Mouse (Mus musculus) left cerebral cortex, adult 2 months (tissue): ENCODE data around the gene D630023F18Rik. TPM values are rescaled to one million over a fixed set of nuclear protein-coding genes. Genes with fewer than 3 reads are reported as not detected.

Experiments used
- DNase-seq, 2 experiments: peaks; one replicate each; pipeline ENCODE4 v3.0.0; 2021 to 2022; ENCODE audit warnings: low spot score in 2 of 2, mixed read lengths in 1 of 2; ENCODE audit errors: extremely low spot score in 1 of 2
- H3K27ac ChIP-seq: fragments of 200-600 bp; 2 replicates; pipeline ENCODE4 v1.8.1; 2022
- H3K4me3 ChIP-seq: fragments of 200-600 bp; 2 replicates; pipeline ENCODE4 v1.8.1; 2022
- CTCF ChIP-seq: fragments of 200-600 bp; IDR thresholded peaks from 2 replicates; pipeline ENCODE4 v1.8.1; 2022; ENCODE audit warnings: antibody characterized with exemption, mild to moderate bottlenecking, moderate library complexity
- intact Hi-C: fragments of 180-260 bp; cut with DNase I; formaldehyde crosslinking; loops from one replicate; pipeline ENCODE4 v1.15.1; 2025
- total RNA-seq, 2 experiments: library from RNA; stranded (reverse); gene quantifications; 2 replicates each; pipeline ENCODE4 v1.2.3; 2021

D630023F18Rik gene
- total RNA-seq, 2 experiments from 2014 or later = 6.0 to 6.6 TPM

DNA sequence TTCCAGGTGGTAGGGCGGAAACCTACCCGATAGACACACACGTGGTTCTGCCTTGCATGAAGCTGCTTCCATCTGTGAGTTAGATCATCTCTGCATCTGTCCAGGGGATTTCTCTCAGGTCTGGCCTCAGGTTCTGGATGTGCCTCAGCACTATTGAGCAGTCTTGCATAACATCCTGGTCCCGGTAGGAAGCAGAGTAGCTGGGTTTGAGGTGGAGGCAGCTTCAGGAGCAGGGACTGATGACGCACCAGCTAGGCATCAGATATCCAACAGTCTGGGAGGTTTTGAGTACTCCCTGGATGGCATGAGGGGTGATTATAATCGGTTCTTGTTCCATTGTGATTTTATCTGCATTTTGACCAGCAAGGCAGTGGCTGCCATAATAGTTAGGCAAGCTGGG lies 14.5 kb upstream of the D630023F18Rik start:
- Histone ChIP-seq H3K27ac (no peak overlapping the region), H3K4me3 (no peak overlapping the region)
- intact Hi-C loops = no loop called here
- no peak for TF ChIP-seq CTCF
- no peak for DNase-seq

DNA sequence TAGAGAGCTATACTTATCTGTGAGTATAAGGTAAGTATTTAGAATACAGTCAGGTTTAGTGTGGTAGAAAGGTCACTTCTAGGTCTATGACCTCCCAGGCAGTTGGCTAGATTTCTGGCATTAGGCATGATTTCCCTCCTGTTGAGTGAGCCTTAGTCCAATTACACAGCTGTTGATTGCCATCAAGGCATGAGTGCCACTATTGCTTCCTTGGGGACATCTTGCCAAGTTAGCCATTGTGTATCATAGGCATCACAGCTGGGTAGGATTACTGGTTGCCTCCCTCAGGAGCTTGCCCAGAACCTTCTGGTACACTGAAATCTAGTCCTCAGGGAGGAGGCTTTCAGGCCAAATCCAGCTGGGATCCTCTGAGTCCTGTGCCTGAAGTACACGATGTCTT lies 9.8 kb upstream of the D630023F18Rik start:
- Histone ChIP-seq H3K4me3 (no peak overlapping the region), H3K27ac (no peak overlapping the region)
- intact Hi-C loops = no loop called here
- DNase-seq = no peak
- TF ChIP-seq CTCF = no peak

DNA sequence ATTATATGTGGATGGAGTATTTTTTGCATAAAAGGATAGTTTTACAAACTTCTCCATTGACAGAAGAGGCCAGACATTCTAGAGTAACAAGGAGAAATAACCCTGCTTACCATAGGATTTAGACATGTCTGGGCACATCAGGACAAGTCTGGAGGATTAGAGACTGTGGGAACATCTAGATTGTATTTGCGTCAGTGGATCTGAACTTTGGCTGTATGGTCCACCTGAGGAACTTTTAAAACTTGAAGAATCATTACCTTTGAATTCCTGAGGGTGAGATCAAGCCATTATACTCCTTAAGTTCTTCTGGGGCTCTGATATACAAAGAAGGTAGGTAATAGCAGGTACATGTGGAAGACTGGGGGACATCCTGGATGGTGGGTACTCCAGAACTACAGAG lies 8.7 kb upstream of the D630023F18Rik start:
- Histone ChIP-seq H3K27ac (no peak overlapping the region), H3K4me3 (no peak overlapping the region)
- DNase-seq = no peak
- intact Hi-C loops = no loop called here
- no peak for TF ChIP-seq CTCF

DNA sequence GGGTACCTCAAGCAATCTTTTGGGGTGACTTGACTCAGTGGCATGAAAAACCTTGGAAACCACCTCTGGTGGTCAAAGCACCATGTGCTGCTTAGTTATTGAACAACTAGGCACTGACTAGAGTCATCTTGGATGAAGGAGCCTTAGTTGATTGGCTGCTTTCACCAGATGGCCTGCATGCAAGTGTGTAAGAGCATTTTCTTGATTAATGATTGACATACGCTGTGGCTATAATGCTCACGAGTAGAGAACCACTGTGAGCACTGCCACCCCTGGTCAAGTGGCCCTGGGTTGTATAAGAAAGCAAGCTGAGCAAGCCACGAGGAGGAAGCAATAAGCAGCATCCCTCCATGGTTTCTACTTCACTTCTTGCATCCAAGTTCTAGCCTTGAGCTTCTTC lies 7.2 kb upstream of the D630023F18Rik start:
- H3K27ac ChIP-seq = no peak overlapping the region; the same call in 1 of the 2 replicates
- no peak overlapping the region for H3K4me3 ChIP-seq
- intact Hi-C loops = no loop called here
- no peak for TF ChIP-seq CTCF
- no peak for DNase-seq

DNA sequence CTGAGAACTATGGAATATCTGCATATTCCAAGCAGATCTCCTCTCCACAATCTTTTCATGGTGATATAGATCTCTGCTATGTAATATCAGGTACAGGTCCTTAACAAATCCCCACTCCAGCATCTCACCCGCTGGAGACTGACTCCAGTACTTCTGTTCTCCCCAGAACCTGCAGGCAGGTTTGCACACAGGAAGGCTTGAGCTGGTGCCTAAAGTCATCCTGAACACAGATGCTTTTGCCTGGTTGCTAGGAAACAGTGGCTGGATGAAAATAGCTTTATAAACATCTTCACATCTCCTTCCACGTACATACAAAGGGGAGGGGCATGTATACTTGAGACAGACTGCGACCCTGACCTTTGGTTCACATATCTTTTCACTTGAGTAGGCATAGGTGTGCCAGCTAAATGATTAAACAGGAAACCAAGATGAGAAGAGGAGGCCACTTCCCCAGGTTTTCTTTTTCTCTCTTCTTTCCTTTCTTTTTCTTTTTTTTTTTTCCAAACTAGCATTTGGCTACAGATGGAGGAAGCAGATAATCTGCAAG lies 6.7 kb upstream of the D630023F18Rik start:
- intact Hi-C loops = no loop called here
- DNase-seq = no peak
- Histone ChIP-seq H3K27ac (no peak overlapping the region; the same call in 1 of the 2 replicates), H3K4me3 (no peak overlapping the region)
- no peak for TF ChIP-seq CTCF

DNA sequence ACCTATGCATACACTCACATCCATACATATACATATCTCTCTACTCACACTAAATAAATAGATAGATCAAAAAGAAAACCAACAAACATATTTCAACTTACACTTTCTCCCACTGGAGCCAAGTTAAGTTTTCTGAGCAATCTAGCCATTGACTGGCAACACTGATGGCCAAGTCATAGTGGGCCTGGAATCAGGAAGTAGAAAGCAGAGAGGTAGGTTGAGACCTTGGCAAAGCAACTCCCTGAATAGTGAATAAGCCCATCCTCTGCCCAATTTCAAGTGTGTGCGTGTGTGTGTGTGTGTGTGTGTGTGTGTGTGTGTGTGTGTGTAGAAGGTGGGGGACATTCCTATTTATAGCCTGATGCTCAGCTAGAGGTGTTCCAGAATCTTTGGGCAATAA lies 3.6 kb downstream of the D630023F18Rik start, which contains the start of gene Gm28845:
Gene Gm28845, minus strand, starts transcription at position 121 of the 400 bp plus-strand sequence.
- TF ChIP-seq CTCF = no peak
- DNase-seq = no peak
- intact Hi-C loops = no loop called here
- Histone ChIP-seq H3K4me3 (no peak within 1 kb of the TSS), H3K27ac (no peak within 1 kb of the TSS)

DNA sequence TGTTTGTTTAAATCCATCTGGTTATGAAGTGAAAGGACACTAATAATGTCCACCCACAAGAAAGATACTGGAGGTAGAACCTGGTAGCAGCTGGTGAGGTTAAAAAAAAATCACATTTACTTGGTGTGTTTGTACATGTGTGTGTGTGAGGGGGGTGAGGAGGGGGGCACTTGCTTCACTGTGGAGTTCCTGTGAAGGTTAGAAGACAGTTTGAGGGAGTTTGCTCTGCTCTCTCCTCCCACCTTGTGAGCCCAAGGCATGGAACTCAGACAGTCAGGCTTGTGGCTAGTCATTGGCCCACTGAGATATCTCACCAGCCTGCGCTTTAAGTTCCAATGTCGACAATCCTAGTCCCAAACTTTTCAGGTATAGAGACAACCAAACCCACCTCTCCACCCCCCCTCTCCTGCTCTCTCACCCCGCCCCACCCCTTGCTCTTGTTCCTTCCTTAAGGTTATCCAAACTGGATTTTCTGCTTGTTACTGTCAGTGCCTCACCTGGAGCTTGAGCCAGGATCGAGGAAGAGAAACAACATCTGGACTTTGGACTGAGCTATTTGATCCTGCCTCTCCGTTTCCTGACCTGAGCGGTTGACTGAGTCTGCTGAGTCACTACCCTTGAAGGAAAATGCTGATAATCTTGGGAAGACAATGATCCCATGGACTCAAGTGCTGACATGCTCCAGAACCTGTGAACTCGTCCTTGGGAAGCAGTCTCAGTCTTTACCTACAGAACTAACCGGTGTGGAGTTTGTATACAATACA lies 4.7 kb downstream of the D630023F18Rik start:
- intact Hi-C loops = no loop called here
- H3K4me3 ChIP-seq = no peak overlapping the region
- no peak for DNase-seq
- no peak overlapping the region for H3K27ac ChIP-seq
- no peak for TF ChIP-seq CTCF

DNA sequence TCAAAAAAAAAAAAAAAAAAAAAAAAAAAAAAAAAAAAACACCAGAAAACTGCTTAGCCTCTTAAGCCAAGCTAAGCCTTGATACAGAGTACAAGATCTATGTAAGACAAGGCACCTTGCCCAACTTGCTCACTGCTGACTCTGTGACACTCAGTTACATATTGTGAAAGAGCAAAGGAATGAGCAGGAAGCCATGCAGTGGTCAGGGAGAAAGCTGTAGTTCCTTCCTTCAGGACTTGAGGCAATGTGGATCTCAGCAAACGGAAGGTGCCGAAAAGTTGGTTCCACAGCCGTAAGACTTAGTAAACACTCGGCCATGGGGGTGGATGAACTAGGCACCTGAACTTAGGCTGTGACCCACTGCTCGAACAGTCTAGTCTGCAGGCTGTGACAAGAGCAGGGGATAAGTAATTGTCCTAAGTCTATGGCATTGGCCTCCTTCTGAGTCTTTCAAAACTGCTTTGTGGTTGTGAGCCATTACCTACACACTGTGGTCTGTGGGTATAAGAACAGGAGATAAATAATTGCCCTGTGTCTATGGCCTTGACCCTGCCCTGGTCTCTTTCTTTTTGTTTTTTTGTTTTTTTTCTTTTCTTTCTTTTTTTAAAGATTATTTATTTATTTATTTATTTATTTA lies 9.4 kb downstream of the D630023F18Rik start:
- DNase-seq = no peak
- intact Hi-C loops = no loop called here
- no peak for TF ChIP-seq CTCF
- no peak overlapping the region for H3K4me3 ChIP-seq
- H3K27ac ChIP-seq = no peak overlapping the region

DNA sequence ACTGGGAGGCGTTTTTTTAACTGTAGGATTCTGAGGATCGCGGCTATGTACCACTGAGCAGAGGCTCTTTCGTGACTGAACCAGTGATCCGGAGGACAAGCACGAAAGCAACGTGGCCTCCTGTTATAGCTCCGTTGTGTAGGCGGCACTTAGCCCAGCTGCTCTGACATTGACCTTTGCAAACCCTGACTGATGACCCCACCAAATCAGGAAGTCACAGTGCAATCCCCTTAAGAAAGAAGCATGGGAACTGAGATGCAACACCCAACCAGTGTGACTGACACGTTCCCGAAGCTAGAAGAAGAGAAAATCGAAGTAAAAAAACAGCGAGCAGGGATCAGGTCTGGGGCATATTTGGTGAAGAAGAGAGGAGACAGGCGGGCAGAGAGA lies 10.2 kb downstream of the D630023F18Rik start:
- Histone ChIP-seq H3K27ac (no peak overlapping the region), H3K4me3 (0 out of 2 replicates have a peak overlapping the region, but pooled peaks have one; percentile 9)
- DNase-seq = no peak
- no peak for TF ChIP-seq CTCF
- intact Hi-C loops = loop anchor here (1.0 kb wide), 1 partner anchor 66 kb away; no protein-coding TSS in a partner anchor

DNA sequence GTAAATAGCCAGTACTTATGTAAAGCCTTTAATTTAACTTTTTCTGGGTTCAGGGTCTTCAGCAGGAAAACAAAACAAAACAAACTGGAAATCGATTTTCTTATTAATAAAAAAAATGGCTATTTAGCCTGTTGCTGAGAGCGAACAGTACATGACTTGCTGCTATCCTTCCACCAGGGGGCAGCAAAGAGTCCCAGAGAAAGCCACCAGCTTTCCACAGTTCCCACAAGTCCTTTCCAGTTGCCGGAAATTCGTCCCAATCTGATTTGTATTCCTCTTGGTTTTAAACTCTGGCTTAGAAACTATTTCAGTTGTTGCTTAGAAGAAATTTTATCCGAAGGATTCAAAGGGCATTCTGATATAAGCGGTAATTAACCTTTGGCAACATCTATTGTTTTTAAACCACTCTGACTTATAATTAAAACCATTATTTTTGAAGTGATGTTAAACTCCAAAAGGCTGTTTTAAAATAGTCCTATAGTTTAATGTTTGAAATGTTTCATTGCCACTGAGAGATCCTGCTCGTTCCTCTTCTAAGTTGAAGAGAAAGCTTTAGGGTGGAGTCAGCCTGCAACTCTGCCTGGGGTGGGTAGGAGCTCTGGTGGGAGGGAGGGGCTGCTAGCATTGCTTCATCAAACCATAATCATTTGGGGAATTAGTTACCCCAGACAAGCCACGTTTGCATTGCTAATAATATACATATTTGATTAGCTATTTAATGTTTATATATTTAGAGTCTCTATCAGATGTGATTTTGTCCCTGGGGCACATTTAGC lies 10.8 kb downstream of the D630023F18Rik start:
- Histone ChIP-seq H3K4me3 (0 out of 2 replicates have a peak overlapping the region, but pooled peaks have one; percentile 9), H3K27ac (no peak overlapping the region)
- peak; percentile 62 to 67 for DNase-seq
- intact Hi-C loops = loop anchor here (1.0 kb wide), 1 partner anchor 67 kb away; no protein-coding TSS in a partner anchor
- peak; percentile 100 for TF ChIP-seq CTCF

DNA sequence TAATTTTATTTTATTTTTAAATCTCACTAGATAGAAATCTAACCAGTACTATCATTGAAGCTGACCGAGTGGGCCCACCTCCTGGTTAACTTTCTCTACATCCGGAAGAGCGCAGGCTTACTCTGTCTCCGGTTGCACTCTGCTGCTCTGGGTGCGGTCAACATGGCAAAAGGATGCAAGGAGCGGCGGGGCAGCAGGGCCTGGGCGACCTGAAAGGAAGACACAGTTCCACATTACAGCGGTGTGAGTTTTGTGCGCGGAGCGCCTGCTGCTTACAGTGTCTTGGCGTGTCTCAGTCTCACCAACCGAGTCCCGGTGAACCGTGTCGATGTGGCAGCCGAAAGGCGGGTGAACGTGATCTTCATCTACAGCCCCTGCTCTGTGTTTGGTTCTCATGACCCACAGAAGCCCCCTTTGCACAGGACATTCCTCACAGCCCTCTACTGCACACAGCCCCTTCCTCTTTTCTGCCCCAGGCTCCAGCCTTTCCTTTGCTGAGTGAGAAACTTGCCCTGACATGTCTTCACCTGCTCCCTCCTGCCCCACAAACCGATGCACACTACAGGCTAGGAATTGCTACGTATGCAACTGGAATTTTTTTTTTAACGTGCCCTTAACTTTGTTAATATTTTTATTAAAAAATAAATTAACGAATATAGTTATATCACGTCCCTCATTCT lies 13.1 kb downstream of the D630023F18Rik start:
- DNase-seq = no peak
- no peak for TF ChIP-seq CTCF
- intact Hi-C loops = no loop called here
- Histone ChIP-seq H3K4me3 (no peak overlapping the region), H3K27ac (no peak overlapping the region)
